Mouse (Mus musculus): ENCODE results near the gene Ssh2. TPM values are rescaled to one million over a fixed set of nuclear protein-coding genes. Genes with fewer than 3 reads are reported as not detected.

Gene Ssh2
- polyA plus RNA-seq, 1 experiment = 0.47 TPM

DNA sequence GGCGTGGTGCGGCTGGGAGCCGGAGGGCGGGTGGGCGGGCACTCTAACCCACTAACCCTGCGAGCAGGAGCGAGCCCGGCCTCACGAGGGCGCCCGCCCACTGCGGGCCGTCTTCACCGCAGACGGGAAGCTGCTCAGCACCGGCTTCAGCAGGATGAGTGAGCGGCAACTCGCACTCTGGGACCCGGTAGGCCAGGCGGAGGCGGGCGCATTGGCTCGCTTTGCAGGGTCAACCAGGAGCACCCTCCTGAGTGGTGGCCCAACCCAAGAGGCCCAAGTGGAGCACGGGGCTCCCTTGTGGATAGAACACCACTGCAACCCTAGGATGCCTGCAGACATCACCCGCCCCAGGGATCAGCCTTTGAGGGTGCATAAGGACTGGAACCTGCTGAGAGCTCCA, 251.1 kb downstream of the Ssh2 start:
- no peak for TF ChIP-seq TAL1 (IDR thresholded peaks at IDR 0.05; ENCODE audit: low read length)
- no peak for TF ChIP-seq GATA1 (IDR thresholded peaks at IDR 0.05; ENCODE audit: low read length)
- Histone ChIP-seq H3K4me1 (ENCODE audit: control insufficient read depth) (peaks cover 17% of the 10 kb centered on the region), H3K27me3 (ENCODE audit: control insufficient read depth) (peaks cover 65% of the 10 kb centered on the region)

DNA sequence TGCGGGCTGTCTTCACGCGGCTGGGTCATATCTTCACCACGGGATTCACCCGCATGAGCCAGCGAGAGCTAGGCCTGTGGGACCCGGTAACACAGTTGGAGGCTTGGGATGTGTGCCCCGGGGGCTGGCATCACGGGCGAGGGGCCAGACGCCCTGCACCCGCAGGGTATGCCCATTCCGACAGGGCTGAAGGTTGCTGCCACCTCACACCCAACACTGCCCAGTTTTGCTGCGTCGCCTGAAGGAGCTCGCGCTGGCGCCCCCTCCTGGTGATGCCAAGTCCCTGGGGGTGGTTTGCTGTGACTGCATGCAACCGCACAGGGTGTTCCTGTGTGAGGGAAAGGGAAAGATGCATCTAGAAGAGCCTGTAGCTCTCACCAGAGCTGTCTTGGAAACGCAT, 251.7 kb downstream of the Ssh2 start:
- TF ChIP-seq GATA1 (IDR thresholded peaks at IDR 0.05; ENCODE audit: low read length) (no peak), TAL1 (IDR thresholded peaks at IDR 0.05; ENCODE audit: low read length) (no peak)
- peaks cover 6% of the 10 kb centered on the region for H3K36me3 ChIP-seq (ENCODE audit: control insufficient read depth)
- peaks cover 12% of the 10 kb centered on the region for H3K4me1 ChIP-seq (ENCODE audit: control insufficient read depth)
- peaks cover 59% of the 10 kb centered on the region for H3K27me3 ChIP-seq (ENCODE audit: control insufficient read depth)
- no peak overlapping the region for H3K4me3 ChIP-seq (replicated peaks)
- no peaks in the 10 kb centered on the region for H3K9me3 ChIP-seq (ENCODE audit: control insufficient read depth, low read length)

More for the DNA sequence above, 251.1 kb downstream of the Ssh2 start:
- no peak overlapping the region for H3K4me3 ChIP-seq (replicated peaks)
- H3K36me3 ChIP-seq (ENCODE audit: control insufficient read depth) = peaks cover 2% of the 10 kb centered on the region
- H3K9me3 ChIP-seq (ENCODE audit: control insufficient read depth, low read length) = no peaks in the 10 kb centered on the region; the same call in 1 of the 2 replicates

DNA sequence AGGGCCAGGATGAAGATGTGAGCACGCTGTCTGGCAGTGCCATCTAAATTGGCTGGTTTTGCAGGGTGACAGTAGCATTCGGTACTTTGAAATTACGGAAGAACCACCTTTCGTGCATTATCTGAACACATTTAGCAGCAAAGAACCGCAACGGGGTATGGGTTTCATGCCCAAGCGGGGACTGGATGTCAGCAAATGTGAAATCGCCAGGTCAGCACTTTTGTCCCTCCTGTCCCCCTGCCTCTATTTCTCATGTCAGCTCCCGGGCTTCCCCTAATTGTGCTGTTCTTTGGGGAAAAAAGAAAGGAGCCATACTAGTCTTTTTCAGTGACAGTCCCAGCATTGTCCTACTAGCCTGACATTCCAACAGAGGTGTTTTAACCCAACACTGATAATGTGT, 252.3 kb downstream of the Ssh2 start:
- H3K4me3 ChIP-seq (replicated peaks) = no peak overlapping the region
- peaks cover 52% of the 10 kb centered on the region for H3K27me3 ChIP-seq (ENCODE audit: control insufficient read depth)
- H3K9me3 ChIP-seq (ENCODE audit: control insufficient read depth, low read length) = no peaks in the 10 kb centered on the region

DNA sequence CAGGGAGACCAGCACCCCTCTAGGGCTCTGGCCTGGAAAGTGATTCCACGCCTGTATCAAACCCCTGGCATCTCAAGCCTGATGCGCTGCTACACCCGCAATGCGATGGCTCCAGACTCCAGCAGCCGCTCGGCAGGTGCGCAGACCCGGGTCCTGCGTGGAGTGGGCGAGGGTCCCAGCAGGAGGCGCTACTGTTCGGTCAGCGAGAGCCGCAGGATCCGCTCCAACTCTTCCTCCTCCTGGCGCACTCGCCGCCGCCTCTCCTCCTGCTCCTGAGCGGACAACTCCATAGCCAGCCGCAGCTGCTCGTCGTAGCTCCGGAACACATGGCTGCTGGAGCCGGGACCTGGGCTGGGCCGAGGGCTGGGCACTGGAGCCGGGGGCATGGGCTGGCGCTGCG, 255.3 kb downstream of the Ssh2 start:
- Histone ChIP-seq H3K4me3 (replicated peaks) (no peak overlapping the region), H3K36me3 (ENCODE audit: control insufficient read depth) (peaks cover 6% of the 10 kb centered on the region), H3K27me3 (ENCODE audit: control insufficient read depth) (peaks cover 22% of the 10 kb centered on the region), H3K9me3 (ENCODE audit: control insufficient read depth, low read length) (no peaks in the 10 kb centered on the region), H3K4me1 (ENCODE audit: control insufficient read depth) (peaks cover 10% of the 10 kb centered on the region)
- no peak for TF ChIP-seq TAL1 (IDR thresholded peaks at IDR 0.05; ENCODE audit: low read length)
- no peak for TF ChIP-seq GATA1 (IDR thresholded peaks at IDR 0.05; ENCODE audit: low read length)

More for the DNA sequence above, 252.3 kb downstream of the Ssh2 start:
- H3K4me1 ChIP-seq (ENCODE audit: control insufficient read depth) = peaks cover 10% of the 10 kb centered on the region
- no peak for TF ChIP-seq TAL1 (IDR thresholded peaks at IDR 0.05; ENCODE audit: low read length)
- no peak for TF ChIP-seq GATA1 (IDR thresholded peaks at IDR 0.05; ENCODE audit: low read length)
- H3K36me3 ChIP-seq (ENCODE audit: control insufficient read depth) = peaks cover 6% of the 10 kb centered on the region

DNA sequence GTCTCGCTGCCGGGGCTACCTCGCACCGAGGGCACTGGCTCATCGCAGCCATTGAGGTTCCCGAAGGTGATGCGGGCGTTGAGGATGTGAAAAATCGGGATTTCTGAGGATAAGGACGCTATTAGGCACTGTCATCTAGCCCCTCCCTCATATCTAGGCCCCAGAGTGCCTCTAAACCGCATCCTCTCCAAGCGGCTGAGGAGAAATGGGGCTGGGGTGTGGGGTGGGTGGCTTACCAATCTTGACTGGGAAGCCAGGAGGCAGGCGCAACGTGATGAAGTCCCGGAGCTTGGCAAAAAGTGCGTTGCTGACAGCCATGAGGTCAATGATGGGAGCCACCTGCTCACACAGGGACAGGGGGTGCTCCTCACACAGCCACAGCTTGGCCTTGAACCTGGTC, 256.7 kb downstream of the Ssh2 start:
- Histone ChIP-seq H3K9me3 (ENCODE audit: control insufficient read depth, low read length) (no peaks in the 10 kb centered on the region), H3K4me3 (replicated peaks) (no peak overlapping the region), H3K4me1 (ENCODE audit: control insufficient read depth) (peaks cover 2% of the 10 kb centered on the region), H3K36me3 (ENCODE audit: control insufficient read depth) (peaks cover 6% of the 10 kb centered on the region), H3K27me3 (ENCODE audit: control insufficient read depth) (peaks cover 9% of the 10 kb centered on the region)
- TF ChIP-seq GATA1 (IDR thresholded peaks at IDR 0.05; ENCODE audit: low read length) (no peak), TAL1 (IDR thresholded peaks at IDR 0.05; ENCODE audit: low read length) (no peak)

DNA sequence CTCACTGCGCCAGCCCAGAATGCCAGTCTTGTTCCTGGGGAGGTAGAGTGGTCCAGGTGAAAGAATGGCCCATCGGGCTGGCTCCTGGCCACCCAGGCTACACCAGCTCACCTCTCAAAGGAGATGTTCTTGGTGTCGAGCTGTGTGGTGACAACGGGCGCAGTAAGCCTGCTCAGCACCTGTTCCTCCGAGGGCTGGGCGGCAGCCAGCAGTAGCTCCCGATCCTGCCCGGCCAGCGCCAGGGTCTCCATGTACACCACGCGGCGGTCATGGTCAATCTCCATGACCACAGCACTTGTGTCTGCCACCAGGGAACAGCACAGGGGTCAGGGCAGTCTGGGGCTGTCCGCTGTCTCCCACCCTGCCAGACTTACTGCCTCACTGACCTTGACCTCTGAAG, 260.1 kb downstream of the Ssh2 start:
- Histone ChIP-seq H3K9me3 (ENCODE audit: control insufficient read depth, low read length) (no peaks in the 10 kb centered on the region), H3K27me3 (ENCODE audit: control insufficient read depth) (no peaks in the 10 kb centered on the region), H3K4me3 (replicated peaks) (no peak overlapping the region), H3K36me3 (ENCODE audit: control insufficient read depth) (peaks cover 6% of the 10 kb centered on the region), H3K4me1 (ENCODE audit: control insufficient read depth) (no peaks in the 10 kb centered on the region)
- TF ChIP-seq TAL1 (IDR thresholded peaks at IDR 0.05; ENCODE audit: low read length) (no peak), GATA1 (IDR thresholded peaks at IDR 0.05; ENCODE audit: low read length) (no peak)

DNA sequence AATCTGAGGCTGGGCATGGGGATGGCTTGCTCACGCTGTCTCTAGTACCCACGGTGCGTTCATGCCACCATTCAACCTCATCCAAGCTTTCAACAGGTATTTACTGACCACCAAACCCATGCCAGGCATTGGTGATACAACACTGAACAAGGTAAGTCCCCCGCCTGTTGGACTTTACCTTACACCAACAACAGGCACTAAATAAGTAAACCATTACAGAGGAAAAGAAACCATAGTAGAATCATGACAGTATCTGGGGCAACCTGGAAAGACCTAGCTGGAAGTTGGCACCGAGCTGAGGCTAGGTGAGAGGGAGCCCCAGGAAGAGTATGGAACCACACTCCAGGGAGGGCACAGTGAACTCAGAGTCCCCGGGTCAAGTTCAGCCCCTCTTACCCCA, 260.8 kb downstream of the Ssh2 start:
- no peaks in the 10 kb centered on the region for H3K27me3 ChIP-seq (ENCODE audit: control insufficient read depth)
- no peaks in the 10 kb centered on the region for H3K4me1 ChIP-seq (ENCODE audit: control insufficient read depth)
- TF ChIP-seq TAL1 (IDR thresholded peaks at IDR 0.05; ENCODE audit: low read length) (no peak), GATA1 (IDR thresholded peaks at IDR 0.05; ENCODE audit: low read length) (no peak)
- H3K36me3 ChIP-seq (ENCODE audit: control insufficient read depth) = peaks cover 6% of the 10 kb centered on the region
- no peak overlapping the region for H3K4me3 ChIP-seq (replicated peaks)
- H3K9me3 ChIP-seq (ENCODE audit: control insufficient read depth, low read length) = no peaks in the 10 kb centered on the region

DNA sequence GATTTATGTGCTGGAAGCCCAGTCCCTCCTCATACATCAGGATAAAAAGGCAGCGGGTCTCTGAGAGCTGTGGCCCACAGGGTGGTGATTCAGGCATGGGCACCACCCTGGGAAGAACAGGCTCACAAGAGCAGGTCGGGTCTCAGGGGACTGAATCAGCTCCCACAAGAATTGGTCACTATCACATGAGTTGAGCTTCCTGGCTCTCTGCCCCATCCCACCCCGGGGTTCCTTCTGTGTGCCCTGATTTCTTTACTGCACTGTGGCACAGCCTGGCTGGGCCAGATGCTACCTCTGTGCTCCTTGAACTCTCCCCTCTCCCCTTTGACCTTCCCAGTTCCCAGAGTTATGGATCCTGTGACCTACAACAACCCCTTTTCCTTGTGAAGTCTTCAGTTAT, 267.0 kb downstream of the Ssh2 start:
- Histone ChIP-seq H3K4me3 (replicated peaks) (no peak overlapping the region), H3K9me3 (ENCODE audit: control insufficient read depth, low read length) (no peaks in the 10 kb centered on the region), H3K4me1 (ENCODE audit: control insufficient read depth) (peaks cover 2% of the 10 kb centered on the region; the same call in 1 of the 2 replicates), H3K27me3 (ENCODE audit: control insufficient read depth) (peaks cover 7% of the 10 kb centered on the region), H3K36me3 (ENCODE audit: control insufficient read depth) (no peaks in the 10 kb centered on the region)
- no peak for TF ChIP-seq TAL1 (IDR thresholded peaks at IDR 0.05; ENCODE audit: low read length)
- no peak for TF ChIP-seq GATA1 (IDR thresholded peaks at IDR 0.05; ENCODE audit: low read length)

DNA sequence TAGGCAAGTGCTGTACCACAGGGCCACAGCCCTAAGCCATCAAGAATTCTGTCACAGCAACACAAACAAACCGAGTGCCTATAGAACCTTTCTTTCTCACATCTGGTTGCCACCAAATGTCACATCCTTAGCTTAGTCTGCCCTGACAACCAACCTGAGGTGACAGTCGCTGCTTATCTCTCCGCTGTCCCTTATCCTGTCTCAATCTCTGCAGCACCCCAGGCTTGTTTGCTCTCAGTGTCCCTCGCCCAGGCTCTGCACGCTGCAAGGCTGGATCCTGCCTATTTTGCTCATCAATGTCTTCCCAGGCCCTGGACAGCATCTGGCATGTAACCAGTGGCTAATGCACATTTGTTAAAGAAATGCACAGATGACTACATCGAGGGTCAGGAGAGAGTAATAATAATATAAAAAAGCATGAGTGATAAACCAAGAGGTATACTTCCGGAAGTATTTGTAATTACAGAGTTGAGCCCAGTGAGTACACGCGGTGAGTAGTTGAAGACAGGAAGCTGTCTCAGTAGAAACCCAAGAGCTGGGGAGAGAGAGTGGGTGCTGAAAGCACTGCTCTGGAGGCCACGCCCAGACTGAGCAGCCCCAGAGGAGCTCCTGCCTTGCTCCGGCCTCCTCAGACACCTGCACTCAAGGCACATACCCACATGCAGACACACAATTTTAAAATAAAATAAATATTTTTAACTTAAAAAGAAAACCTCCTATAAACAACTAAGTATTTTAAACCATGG, 267.6 kb downstream of the Ssh2 start:
- Histone ChIP-seq H3K36me3 (ENCODE audit: control insufficient read depth) (no peaks in the 10 kb centered on the region), H3K9me3 (ENCODE audit: control insufficient read depth, low read length) (no peaks in the 10 kb centered on the region), H3K4me1 (ENCODE audit: control insufficient read depth) (peaks cover 3% of the 10 kb centered on the region), H3K27me3 (ENCODE audit: control insufficient read depth) (peaks cover 13% of the 10 kb centered on the region), H3K4me3 (replicated peaks) (no peak overlapping the region)
- TF ChIP-seq TAL1 (IDR thresholded peaks at IDR 0.05; ENCODE audit: low read length) = no peak
- TF ChIP-seq GATA1 (IDR thresholded peaks at IDR 0.05; ENCODE audit: low read length) = no peak
